Mouse (Mus musculus) limb, embryonic 14.5 days (tissue): ENCODE measurements around the gene 1600014C10Rik. TPM values are rescaled to one million over a fixed set of nuclear protein-coding genes. Genes with fewer than 3 reads are reported as not detected.
A peak's percentile ranks its signal among the peaks of the same experiment; 100 is the strongest.

ENCODE experiments used
- ATAC-seq: fragments of 200-750 bp; cut with Nextera tagmentation; 2 replicates; pipeline ENCODE4 v1.8.0; 2017; ENCODE audit warnings: low read depth, moderate number of reproducible peaks, moderate TSS enrichment; ENCODE audit not compliant: low FRiP score
- DNase-seq: peaks from one replicate; pipeline ENCODE4 v3.0.0-alpha.2; 2015; ENCODE audit warnings: low spot score
- H3K27ac ChIP-seq: fragments of 300-500 bp; sonication (generic); replicated peaks from 2 replicates; pipeline ENCODE4 v1.5.1; 2014; ENCODE audit warnings: low read depth, mild to moderate bottlenecking, low read length, moderate library complexity, mixed read lengths
- H3K27me3 ChIP-seq: fragments of 300-500 bp; sonication (generic); 2 replicates; pipeline ENCODE4 v1.6.1; 2014; ENCODE audit warnings: low read length, mixed read lengths; ENCODE audit not compliant: control insufficient read depth, insufficient read depth
- H3K36me3 ChIP-seq: fragments of 300-500 bp; sonication (generic); 2 replicates; pipeline ENCODE4 v1.6.1; 2014; ENCODE audit warnings: mild to moderate bottlenecking, low read length, moderate library complexity, mixed read lengths; ENCODE audit not compliant: control insufficient read depth, insufficient read depth
- H3K4me1 ChIP-seq: fragments of 300-500 bp; sonication (generic); 2 replicates; pipeline ENCODE4 v1.6.1; 2014; ENCODE audit warnings: antibody characterized with exemption, low read length, mixed read lengths; ENCODE audit not compliant: control insufficient read depth, insufficient read depth
- H3K4me2 ChIP-seq: fragments of 300-500 bp; sonication (generic); replicated peaks from 2 replicates; pipeline ENCODE4 v1.6.1; 2014; ENCODE audit warnings: low read depth, mild to moderate bottlenecking, low read length, moderate library complexity; ENCODE audit not compliant: severe bottlenecking
- H3K4me3 ChIP-seq: fragments of 300-500 bp; sonication (generic); replicated peaks from 2 replicates; pipeline ENCODE4 v1.5.1; 2014; ENCODE audit warnings: low read length
- H3K9ac ChIP-seq: fragments of 300-500 bp; sonication (generic); 2 replicates; pipeline ENCODE4 v1.6.1; 2014; ENCODE audit warnings: mild to moderate bottlenecking, low read depth, low read length, moderate library complexity; ENCODE audit not compliant: severe bottlenecking
- H3K9me3 ChIP-seq: fragments of 300-500 bp; sonication (generic); 2 replicates; pipeline ENCODE4 v1.6.1; 2016; ENCODE audit warnings: low read length; ENCODE audit not compliant: control insufficient read depth
- POLR2A ChIP-seq: fragments of 200-500 bp; IDR thresholded peaks from 2 replicates; pipeline ENCODE4 v1.8.0; 2012; ENCODE audit warnings: inconsistent platforms, mild to moderate bottlenecking, moderate library complexity, borderline replicate concordance; ENCODE audit not compliant: insufficient read depth, insufficient read length; ENCODE audit errors: extremely low read depth
- WGBS: fragments of 180-500 bp; shearing (Covaris S2); extraction: QIAGEN DNeasy Blood & Tissue Kit; methylation state at CpG from one replicate; pipeline ENCODE4 v1.1.7; 2014; 5-methylcytosine and 5-hydroxymethylcytosine counted together
- polyA plus RNA-seq, 2 experiments: library from polyadenylated mRNA; depleted of rRNA in 1 of 2; stranded (reverse) in 1 of 2; unstranded in 1 of 2; fragments of >200 nt; fragmentation: Nextera tagmentation in 1 of 2; extraction: Ambion mirVana in 1 of 2; gene quantifications; 2 replicates each; pipeline versions ENCODE4 v1.2.1 to v1.2.3; 2012 to 2014

1600014C10Rik gene
- polyA plus RNA-seq, 2 experiments: 11.4 to 15.8 TPM

GRCm38 (mm10) chr7:38189136-38189982 lies 6.3 kb downstream of the 1600014C10Rik start:
- no peak for ATAC-seq
- H3K4me3 ChIP-seq: no peak overlapping the region

GRCm38 (mm10) chr7:38190056-38190835 lies 7.2 kb downstream of the 1600014C10Rik start:
- no peak overlapping the region for H3K4me3 ChIP-seq
- WGBS: 91% methylated on average over 8 of the region's 8 CpGs
- ATAC-seq (no peak), DNase-seq (no peak)
- H3K9ac ChIP-seq: no peak overlapping the region
- no peaks in the 10 kb centered on the region for H3K9me3 ChIP-seq
- H3K27me3 ChIP-seq: no peaks in the 10 kb centered on the region
- H3K36me3 ChIP-seq: peaks cover 9% of the 10 kb centered on the region
- H3K27ac ChIP-seq: no peak overlapping the region
- no peaks in the 10 kb centered on the region for H3K4me1 ChIP-seq
- H3K4me2 ChIP-seq: no peak overlapping the region
- no peak for TF ChIP-seq POLR2A

More at GRCm38 (mm10) chr7:38189136-38189982, 6.3 kb downstream of the 1600014C10Rik start:
- WGBS: 82% methylated on average over 15 of the region's 15 CpGs
- peaks cover 9% of the 10 kb centered on the region for H3K36me3 ChIP-seq
- H3K4me2 ChIP-seq: no peak overlapping the region
- H3K27ac ChIP-seq: no peak overlapping the region
- no peak for TF ChIP-seq POLR2A
- no peak overlapping the region for H3K9ac ChIP-seq
- no peak for DNase-seq
- H3K9me3 ChIP-seq: no peaks in the 10 kb centered on the region
- H3K27me3 ChIP-seq: no peaks in the 10 kb centered on the region
- H3K4me1 ChIP-seq: peaks cover 2% of the 10 kb centered on the region

- Histone ChIP-seq H3K9ac (no peak overlapping the region), H3K27ac (no peak overlapping the region), H3K36me3 (peaks cover 9% of the 10 kb centered on the region), H3K9me3 (no peaks in the 10 kb centered on the region), H3K4me1 (no peaks in the 10 kb centered on the region), H3K27me3 (no peaks in the 10 kb centered on the region), H3K4me2 (no peak overlapping the region), H3K4me3 (no peak overlapping the region)
- ATAC-seq: no peak
- WGBS: 79% methylated on average over 8 of the region's 8 CpGs
- TF ChIP-seq POLR2A: no peak
- no peak for DNase-seq
Observed at GRCm38 (mm10) chr7:38191146-38191545, 8.1 kb downstream of the 1600014C10Rik start.

DNA sequence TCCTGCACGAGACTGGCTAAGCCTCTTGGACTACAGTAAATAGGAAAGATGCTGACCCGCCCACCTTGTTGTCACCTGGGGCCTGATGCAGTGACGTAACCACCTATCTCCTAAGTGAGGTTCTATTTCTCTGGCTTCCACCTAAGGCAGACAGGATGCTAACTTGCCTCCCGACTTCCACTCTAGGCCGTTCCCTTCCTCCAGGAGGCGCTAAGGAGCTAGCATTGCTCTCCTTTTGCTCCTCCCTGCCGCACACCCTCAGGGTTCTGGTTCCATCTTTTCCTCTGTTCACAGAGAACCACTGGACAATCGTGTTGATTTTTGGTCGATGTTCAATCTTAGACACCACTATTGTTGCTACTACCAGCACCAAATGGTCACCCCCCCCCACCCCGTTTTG lies 8.6 kb downstream of the 1600014C10Rik start:
- no peak for TF ChIP-seq POLR2A
- ATAC-seq: no peak

GRCm38 (mm10) chr7:38199907-38200605 lies 17.0 kb downstream of the 1600014C10Rik start:
- Histone ChIP-seq H3K9ac (no peak overlapping the region), H3K4me2 (peak overlapping the region; percentile 49), H3K9me3 (no peaks in the 10 kb centered on the region; the same call in 1 of the 2 replicates), H3K27me3 (no peaks in the 10 kb centered on the region), H3K4me1 (no peaks in the 10 kb centered on the region), H3K36me3 (no peaks in the 10 kb centered on the region; the same call in 1 of the 2 replicates), H3K27ac (no peak overlapping the region), H3K4me3 (no peak overlapping the region)
- TF ChIP-seq POLR2A: no peak
- WGBS: 62% methylated on average over 8 of the region's 8 CpGs
- ATAC-seq (no peak), DNase-seq (no peak)

More for the DNA sequence above, 8.6 kb downstream of the 1600014C10Rik start:
- Histone ChIP-seq H3K4me2 (no peak overlapping the region), H3K9ac (no peak overlapping the region), H3K36me3 (peaks cover 9% of the 10 kb centered on the region), H3K4me3 (no peak overlapping the region), H3K27me3 (no peaks in the 10 kb centered on the region), H3K9me3 (no peaks in the 10 kb centered on the region), H3K27ac (no peak overlapping the region), H3K4me1 (no peaks in the 10 kb centered on the region)
- DNase-seq: no peak
- 52% methylated on average over 10 of the region's 10 CpGs for WGBS
